Mouse (Mus musculus) MEL (cell line): Measurements from ENCODE around the gene Ttll11. TPM values are rescaled to one million over a fixed set of nuclear protein-coding genes. Genes with fewer than 3 reads are reported as not detected.

Source experiments
- DNase-seq: peaks from one replicate; pipeline ENCODE4 v3.0.0; 2011; ENCODE audit warnings: low read depth, low spot score
- H3K27ac ChIP-seq: 2 replicates; pipeline ENCODE4 v1.5.1; 2012; ENCODE audit warnings: low read depth, mild to moderate bottlenecking, control low read depth, low read length, moderate library complexity; ENCODE audit not compliant: control insufficient read depth
- H3K27me3 ChIP-seq, 2 experiments: fragments of 150-350 bp in 1 of 2; sonication (generic) in 1 of 2; 2 replicates each; pipeline ENCODE4 v1.6.1; 2012; ENCODE audit warnings: low read length in 2 of 2, mild to moderate bottlenecking in 2 of 2, improper control_type of control experiment in 1 of 2, moderate library complexity in 1 of 2; ENCODE audit not compliant: insufficient read depth in 2 of 2, control insufficient read depth in 1 of 2
- H3K36me3 ChIP-seq, 2 experiments: 2 replicates each; pipeline ENCODE4 v1.6.1; 2012 to 2014; ENCODE audit warnings: low read length in 2 of 2, improper control_type of control experiment in 1 of 2, inconsistent platforms in 1 of 2, mild to moderate bottlenecking in 1 of 2; ENCODE audit not compliant: insufficient read depth in 2 of 2, control insufficient read depth in 1 of 2
- H3K4me1 ChIP-seq, 2 experiments: fragments of 150-350 bp in 1 of 2; sonication (generic) in 1 of 2; 2 replicates each; pipeline ENCODE4 v1.6.1; 2012; ENCODE audit warnings: low read length in 2 of 2, improper control_type of control experiment in 1 of 2, mild to moderate bottlenecking in 1 of 2; ENCODE audit not compliant: insufficient read depth in 2 of 2, control insufficient read depth in 1 of 2
- H3K4me3 ChIP-seq, 2 experiments: fragments of 150-350 bp in 1 of 2; sonication (generic) in 1 of 2; 2 replicates each; pipeline ENCODE4 v1.5.1; 2012; ENCODE audit warnings: low read depth in 2 of 2, low read length in 2 of 2, mild to moderate bottlenecking in 2 of 2, moderate library complexity in 2 of 2, control low read depth in 1 of 2, improper control_type of control experiment in 1 of 2; ENCODE audit not compliant: control insufficient read depth in 1 of 2, insufficient read depth in 1 of 2
- H3K79me2 ChIP-seq: 2 replicates; pipeline ENCODE4 v1.6.1; 2012; ENCODE audit warnings: mild to moderate bottlenecking, low read length, moderate library complexity; ENCODE audit not compliant: control insufficient read depth, poor library complexity, insufficient read depth
- H3K9ac ChIP-seq: 2 replicates; pipeline ENCODE4 v1.6.1; 2012; ENCODE audit warnings: low read depth, mild to moderate bottlenecking, control low read depth, low read length, moderate library complexity; ENCODE audit not compliant: control insufficient read depth, poor library complexity, severe bottlenecking
- H3K9me3 ChIP-seq: fragments of 150-350 bp; sonication (generic); replicated peaks from 2 replicates; pipeline ENCODE4 v1.6.1; 2012; ENCODE audit warnings: mild to moderate bottlenecking, low read length, improper control_type of control experiment, moderate library complexity; ENCODE audit not compliant: insufficient read depth
- BHLHE40 ChIP-seq: IDR thresholded peaks from 2 replicates; pipeline ENCODE4 v1.6.1; 2012; ENCODE audit warnings: low read depth, mild to moderate bottlenecking, inconsistent platforms, low read length, improper control_type of control experiment, borderline replicate concordance
- CHD2 ChIP-seq: IDR thresholded peaks from 2 replicates; pipeline ENCODE4 v1.6.1; 2011; ENCODE audit warnings: low read length, improper control_type of control experiment
- CTCF ChIP-seq, 3 experiments: IDR thresholded peaks in 2 of 3; conservative IDR thresholded peaks in 1 of 3; 2 replicates each; pipeline ENCODE4 v1.5.1; 2011 to 2012; ENCODE audit warnings: low read length in 3 of 3, low read depth in 2 of 3, mild to moderate bottlenecking in 2 of 3, improper control_type of control experiment in 1 of 3, inconsistent platforms in 1 of 3, mixed read lengths in 1 of 3, moderate library complexity in 1 of 3; ENCODE audit not compliant: control insufficient read depth in 1 of 3, insufficient read depth in 1 of 3, poor library complexity in 1 of 3, severe bottlenecking in 1 of 3
- E2F4 ChIP-seq: IDR thresholded peaks from 2 replicates; pipeline ENCODE4 v1.6.1; 2011; ENCODE audit warnings: low read depth, low read length, improper control_type of control experiment, borderline replicate concordance
- EP300 ChIP-seq, 2 experiments: IDR thresholded peaks; 2 replicates each; pipeline ENCODE4 v1.6.1; 2011; ENCODE audit warnings: improper control_type of control experiment in 2 of 2, low read length in 2 of 2, low read depth in 1 of 2, mild to moderate bottlenecking in 1 of 2
- ETS1 ChIP-seq: IDR thresholded peaks from 2 replicates; pipeline ENCODE4 v1.6.1; 2012; ENCODE audit warnings: low read depth, mild to moderate bottlenecking, inconsistent platforms, low read length, improper control_type of control experiment, moderate library complexity
- GABPA ChIP-seq: IDR thresholded peaks from 2 replicates; pipeline ENCODE4 v1.6.1; 2012; ENCODE audit warnings: low read depth, mild to moderate bottlenecking, inconsistent platforms, low read length, improper control_type of control experiment, moderate library complexity
- JUND ChIP-seq: IDR thresholded peaks from 2 replicates; pipeline ENCODE4 v1.6.1; 2011; ENCODE audit warnings: low read depth, mild to moderate bottlenecking, improper control_type of control experiment, low read length
- MAX ChIP-seq: IDR thresholded peaks from 2 replicates; pipeline ENCODE4 v1.6.1; 2011; ENCODE audit warnings: low read length, improper control_type of control experiment
- MAZ ChIP-seq: IDR thresholded peaks from 2 replicates; pipeline ENCODE4 v1.6.1; 2012; ENCODE audit warnings: low read depth, mild to moderate bottlenecking, inconsistent platforms, low read length, improper control_type of control experiment
- POLR2AphosphoS2 ChIP-seq: IDR thresholded peaks from 2 replicates; pipeline ENCODE4 v1.6.1; 2011; ENCODE audit warnings: low read length, improper control_type of control experiment
- RAD21 ChIP-seq: IDR thresholded peaks from 2 replicates; pipeline ENCODE4 v1.6.1; 2011; ENCODE audit warnings: mild to moderate bottlenecking, low read depth, low read length, improper control_type of control experiment
- RCOR1 ChIP-seq: IDR thresholded peaks from 2 replicates; pipeline ENCODE4 v1.6.1; 2012; ENCODE audit warnings: low read depth, mild to moderate bottlenecking, inconsistent platforms, low read length, improper control_type of control experiment
- SIN3A ChIP-seq: IDR thresholded peaks from 2 replicates; pipeline ENCODE4 v1.6.1; 2012; ENCODE audit warnings: low read length, improper control_type of control experiment, inconsistent platforms
- SMC3 ChIP-seq: IDR thresholded peaks from 2 replicates; pipeline ENCODE4 v1.6.1; 2011; ENCODE audit warnings: low read depth, low read length, improper control_type of control experiment
- TAL1 ChIP-seq: IDR thresholded peaks from 2 replicates; pipeline ENCODE4 v1.6.1; 2012; ENCODE audit warnings: mild to moderate bottlenecking, inconsistent platforms, low read length, moderate library complexity, mixed read lengths
- TBP ChIP-seq: IDR thresholded peaks from 2 replicates; pipeline ENCODE4 v1.8.0; 2011; ENCODE audit warnings: low read depth, low read length, improper control_type of control experiment
- USF2 ChIP-seq, 2 experiments: IDR thresholded peaks; 2 replicates each; pipeline ENCODE4 v1.6.1; 2011 to 2012; ENCODE audit warnings: improper control_type of control experiment in 2 of 2, low read length in 2 of 2, borderline replicate concordance in 1 of 2, inconsistent platforms in 1 of 2, low read depth in 1 of 2, mild to moderate bottlenecking in 1 of 2; ENCODE audit not compliant: insufficient read depth in 1 of 2
- ZC3H11A ChIP-seq: IDR thresholded peaks from 2 replicates; pipeline ENCODE4 v1.6.1; 2012; ENCODE audit warnings: low read depth, mild to moderate bottlenecking, inconsistent platforms, low read length, improper control_type of control experiment
- ZMIZ1 ChIP-seq: IDR thresholded peaks from 2 replicates; pipeline ENCODE4 v1.6.1; 2012; ENCODE audit warnings: low read depth, mild to moderate bottlenecking, inconsistent platforms, low read length, improper control_type of control experiment, moderate library complexity
- polyA plus RNA-seq, 2 experiments: library from polyadenylated mRNA; stranded (reverse) in 1 of 2; unstranded in 1 of 2; fragments of >175 nt in 1 of 2; fragments of >200 nt in 1 of 2; gene quantifications; 2 replicates each; pipeline versions ENCODE4 v1.2.1 to v1.2.4; 2012; ENCODE audit warnings: low replicate concordance in 2 of 2, low read depth in 1 of 2; ENCODE audit not compliant: insufficient read length in 2 of 2, insufficient read depth in 1 of 2, missing spikeins in 1 of 2
- total RNA-seq: library from RNA; depleted of rRNA; stranded (reverse); fragments of 300-350 nt; gene quantifications from 2 replicates; pipeline ENCODE4 v1.2.3, GENCODE M21; 2012

The Ttll11 gene
- total and polyA plus RNA-seq, 3 experiments: 1.2 to 2.5 TPM; not detected in 1

DNA sequence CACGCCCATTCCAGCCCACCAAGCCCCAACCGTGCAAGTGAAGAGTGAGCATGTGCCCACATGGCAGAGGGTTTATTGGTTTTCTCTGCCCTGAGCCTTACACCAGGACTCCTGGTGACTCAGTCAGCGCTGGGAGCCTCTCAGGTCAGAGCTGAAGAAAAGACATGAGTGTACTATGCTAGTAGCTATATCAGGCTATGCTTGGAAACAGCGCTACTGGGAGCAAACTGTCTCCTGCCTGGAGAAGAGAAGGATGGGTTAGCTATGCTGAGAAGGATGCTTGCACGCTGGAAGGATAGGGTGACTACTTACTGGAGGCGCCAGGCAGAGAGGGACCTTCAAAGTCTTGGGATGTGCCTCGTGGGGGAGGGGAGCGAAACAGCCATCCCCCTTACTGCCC is 30.9 kb upstream of the Ttll11 start:
- no peak for DNase-seq
- Histone ChIP-seq H3K27ac (no peak overlapping the region), H3K9ac (no peak overlapping the region), H3K4me1 (no peaks in the 10 kb centered on the region), H3K36me3 (no peaks in the 10 kb centered on the region), H3K79me2 (no peaks in the 10 kb centered on the region), H3K9me3 (no peaks in the 10 kb centered on the region), H3K4me3 (no peak overlapping the region), H3K27me3 (0 out of 4 replicates have a peak, but pooled peaks cover 0 to 1% of the 10 kb centered on the region in 2 experiments)
- TF ChIP-seq ZMIZ1: no peak
- TF ChIP-seq ETS1: no peak
- no peak for TF ChIP-seq TAL1
- TF ChIP-seq EP300 (IDR thresholded peaks at IDR 0.05; ENCODE audit: low read depth in 1 of 2, low read length in 2 of 2): no peak
- no peak for TF ChIP-seq SMC3
- no peak for TF ChIP-seq POLR2AphosphoS2
- TF ChIP-seq CHD2: no peak
- TF ChIP-seq USF2 (IDR thresholded peaks at IDR 0.05; ENCODE audit: borderline replicate concordance in 1 of 2, insufficient read depth in 1 of 2, low read depth in 1 of 2, low read length in 2 of 2): no peak
- TF ChIP-seq GABPA: no peak
- no peak for TF ChIP-seq E2F4
- TF ChIP-seq RCOR1: no peak
- TF ChIP-seq TBP: no peak

DNA sequence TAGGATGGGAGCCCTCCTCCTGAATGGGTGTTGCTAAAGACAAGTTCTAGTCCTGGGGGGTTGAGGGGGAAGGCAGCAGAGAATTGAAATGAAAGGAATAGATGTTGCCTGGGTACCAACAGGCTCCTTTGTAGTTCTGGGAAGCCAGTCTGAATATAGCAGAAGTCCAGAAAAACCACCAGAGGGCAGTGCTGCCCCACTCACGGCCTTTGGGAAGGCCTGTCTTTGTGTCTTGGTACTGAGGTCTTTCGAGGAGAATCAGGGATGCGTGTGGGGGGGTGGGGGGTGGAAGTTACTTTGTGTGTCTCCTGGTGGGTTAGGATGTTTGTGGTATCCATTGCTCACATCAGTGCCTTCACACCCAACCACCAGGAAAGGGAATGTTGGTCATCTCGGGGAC is 29.7 kb upstream of the Ttll11 start:
- H3K9ac ChIP-seq: no peak overlapping the region
- no peaks in the 10 kb centered on the region for H3K36me3 ChIP-seq
- H3K9me3 ChIP-seq: no peaks in the 10 kb centered on the region
- H3K27ac ChIP-seq: no peak overlapping the region
- TF ChIP-seq MAX: no peak
- TF ChIP-seq RAD21: peak; percentile 96
- peak; percentile 97 for TF ChIP-seq SMC3
- peak; percentile 96 for TF ChIP-seq ZC3H11A
- TF ChIP-seq JUND: 0 out of 2 replicates have a peak, but pooled peaks have one; percentile 10
- TF ChIP-seq MAZ: no peak
- TF ChIP-seq SIN3A: peak; percentile 30; the same call in 1 of the 2 replicates
- 0 out of 2 replicates have a peak, but pooled peaks have one; percentile 31 for TF ChIP-seq BHLHE40
- TF ChIP-seq CTCF (IDR thresholded peaks at IDR 0.05 in 2 of 3, conservative IDR thresholded peaks at IDR 0.05 in 1 of 3; ENCODE audit: control insufficient read depth in 1 of 3, insufficient read depth in 1 of 3, low read depth in 2 of 3, low read length in 3 of 3, poor library complexity in 1 of 3, severe bottlenecking in 1 of 3): peak; percentile 64 to 95 (median 89)
- no peak overlapping the region for H3K4me3 ChIP-seq
- no peaks in the 10 kb centered on the region for H3K4me1 ChIP-seq
- H3K79me2 ChIP-seq: no peaks in the 10 kb centered on the region
- peak; percentile 80 for DNase-seq
- 0 out of 4 replicates have a peak, but pooled peaks cover 0 to 1% of the 10 kb centered on the region in 2 experiments for H3K27me3 ChIP-seq
